Mouse (Mus musculus): ENCODE measurements around the gene Fbxw24. TPM values are rescaled to one million over a fixed set of nuclear protein-coding genes. Genes with fewer than 3 reads are reported as not detected.

The Fbxw24 gene
- 0.88 TPM for polyA plus RNA-seq (2014; fragmentation: Illumina TruSeq; extraction: RNeasy Lipid Tissue Mini Kit (QIAGEN cat#74804); ENCODE audit: low read depth, low replicate concordance)

GRCm38 (mm10) chr9:109625957-109626356 lies at the start of gene Fbxw24:
TSS of gene Fbxw24 (minus strand) at chr9:109626057.

GRCm38 (mm10) chr9:109664552-109664951 lies 38.7 kb upstream of the Fbxw24 start, which contains the start of gene Fbxw25:
TSS of gene Fbxw25 (minus strand) at chr9:109664652.

GRCm38 (mm10) chr9:109568162-109568561 lies 57.7 kb downstream of the Fbxw24 start, which contains the start of gene Fbxw15:
TSS of gene Fbxw15 (minus strand) at chr9:109568262.

Other genes starting within 250 kb of the Fbxw24 start
- 2.3 TPM for gene Fbxw22, start 221.8 kb downstream of the Fbxw24 start, polyA plus RNA-seq (2014; fragmentation: Illumina TruSeq; extraction: RNeasy Lipid Tissue Mini Kit (QIAGEN cat#74804); ENCODE audit: low read depth, low replicate concordance)
- gene Fbxw16, start 176.9 kb downstream of the Fbxw24 start, polyA plus RNA-seq (2014; fragmentation: Illumina TruSeq; extraction: RNeasy Lipid Tissue Mini Kit (QIAGEN cat#74804); ENCODE audit: low read depth, low replicate concordance), result not detected
- gene Fbxw19, start 130.2 kb downstream of the Fbxw24 start, polyA plus RNA-seq (2014; fragmentation: Illumina TruSeq; extraction: RNeasy Lipid Tissue Mini Kit (QIAGEN cat#74804); ENCODE audit: low read depth, low replicate concordance), result not detected
- gene Fbxw15, start 57.8 kb downstream of the Fbxw24 start, polyA plus RNA-seq (2014; fragmentation: Illumina TruSeq; extraction: RNeasy Lipid Tissue Mini Kit (QIAGEN cat#74804); ENCODE audit: low read depth, low replicate concordance), result 0.88 TPM
- not detected for gene Fbxw25, start 38.6 kb upstream of the Fbxw24 start, polyA plus RNA-seq (2014; fragmentation: Illumina TruSeq; extraction: RNeasy Lipid Tissue Mini Kit (QIAGEN cat#74804); ENCODE audit: low read depth, low replicate concordance)
- gene Fbxw18, start 76.6 kb upstream of the Fbxw24 start, polyA plus RNA-seq (2014; fragmentation: Illumina TruSeq; extraction: RNeasy Lipid Tissue Mini Kit (QIAGEN cat#74804); ENCODE audit: low read depth, low replicate concordance), result not detected
- gene Fbxw26, start 120.0 kb upstream of the Fbxw24 start, polyA plus RNA-seq (2014; fragmentation: Illumina TruSeq; extraction: RNeasy Lipid Tissue Mini Kit (QIAGEN cat#74804); ENCODE audit: low read depth, low replicate concordance), result not detected
- gene Fbxw27, start 164.6 kb upstream of the Fbxw24 start, polyA plus RNA-seq (2014; fragmentation: Illumina TruSeq; extraction: RNeasy Lipid Tissue Mini Kit (QIAGEN cat#74804); ENCODE audit: low read depth, low replicate concordance), result not detected
- gene Spink8, start 186.2 kb upstream of the Fbxw24 start, polyA plus RNA-seq (2014; fragmentation: Illumina TruSeq; extraction: RNeasy Lipid Tissue Mini Kit (QIAGEN cat#74804); ENCODE audit: low read depth, low replicate concordance), result not detected
- gene Nme6, start 206.7 kb upstream of the Fbxw24 start, polyA plus RNA-seq (2014; fragmentation: Illumina TruSeq; extraction: RNeasy Lipid Tissue Mini Kit (QIAGEN cat#74804); ENCODE audit: low read depth, low replicate concordance), result 2.6 TPM
- not detected for gene Camp, start 223.6 kb upstream of the Fbxw24 start, polyA plus RNA-seq (2014; fragmentation: Illumina TruSeq; extraction: RNeasy Lipid Tissue Mini Kit (QIAGEN cat#74804); ENCODE audit: low read depth, low replicate concordance)
- 35.0 TPM for gene Cdc25a, start 249.5 kb upstream of the Fbxw24 start, polyA plus RNA-seq (2014; fragmentation: Illumina TruSeq; extraction: RNeasy Lipid Tissue Mini Kit (QIAGEN cat#74804); ENCODE audit: low read depth, low replicate concordance)

All from sigmoid colon, adult 10 weeks (tissue).